Mouse (Mus musculus): ENCODE measurements around the gene Tspan9. TPM values are rescaled to one million over a fixed set of nuclear protein-coding genes. Genes with fewer than 3 reads are reported as not detected.

Gene Tspan9
- polyA plus RNA-seq, 1 experiment from 2014 or later = 177 TPM

DNA sequence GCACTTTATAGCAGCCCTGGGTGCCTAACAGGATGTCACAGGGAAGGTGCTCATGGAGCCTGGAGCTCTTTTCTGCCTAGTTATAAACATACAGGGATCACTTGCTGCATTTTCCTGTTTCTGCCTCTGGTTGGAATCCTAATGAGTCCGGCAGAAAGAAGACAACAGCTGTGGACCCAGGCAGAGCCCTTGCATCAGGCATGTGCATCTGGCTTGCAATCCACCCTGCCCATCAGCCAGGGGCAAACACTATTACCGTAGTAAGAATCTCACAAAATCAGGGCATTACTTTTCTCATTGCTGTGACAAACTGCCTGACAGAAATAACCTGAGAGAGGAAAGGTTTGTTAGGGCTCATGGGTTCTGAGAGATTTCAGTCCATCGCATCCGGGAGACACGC lies 187.2 kb downstream of the Tspan9 start:
- Histone ChIP-seq H3K4me2 (ENCODE audit: low read depth, low read length) (no peak overlapping the region), H3K4me1 (ENCODE audit: control insufficient read depth, insufficient read depth, low read length) (no peaks in the 10 kb centered on the region), H3K27me3 (ENCODE audit: control insufficient read depth, insufficient read depth, low read length) (no peaks in the 10 kb centered on the region), H3K9me3 (replicated peaks; ENCODE audit: control insufficient read depth, low read length) (no peaks in the 10 kb centered on the region), H3K4me3 (replicated peaks; ENCODE audit: low read length) (no peak overlapping the region), H3K36me3 (ENCODE audit: control insufficient read depth, insufficient read depth, low read length) (no peaks in the 10 kb centered on the region), H3K9ac (ENCODE audit: low read length) (no peak overlapping the region), H3K27ac (ENCODE audit: low read length) (no peak overlapping the region)
- ATAC-seq (ENCODE audit: insufficient read depth, low FRiP score) = no peak
- 73% methylated on average over 5 of the region's 5 CpGs for WGBS

DNA sequence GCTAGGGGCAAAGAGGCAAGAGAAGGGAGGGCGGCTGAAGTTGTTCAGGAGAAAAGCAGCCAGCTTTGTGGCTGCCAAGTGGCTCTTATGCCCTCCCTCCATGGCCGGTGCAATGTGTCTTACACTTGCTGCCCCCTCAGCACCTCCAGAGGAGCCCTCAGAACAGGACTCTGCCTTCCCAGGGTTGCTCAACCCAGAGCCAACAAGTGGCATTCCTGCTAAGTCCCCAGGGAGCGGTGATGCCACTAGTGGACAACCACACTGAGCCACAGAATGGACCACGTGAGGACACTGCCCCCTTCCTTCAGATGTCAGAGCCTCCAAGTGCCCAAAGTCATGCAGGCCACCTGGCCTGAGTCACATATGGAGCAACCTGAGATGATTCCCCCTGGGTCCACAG lies 190.3 kb downstream of the Tspan9 start:
- Histone ChIP-seq H3K4me1 (ENCODE audit: control insufficient read depth, insufficient read depth, low read length) (no peaks in the 10 kb centered on the region), H3K9ac (ENCODE audit: low read length) (no peak overlapping the region; the same call in 1 of the 2 replicates), H3K27me3 (ENCODE audit: control insufficient read depth, insufficient read depth, low read length) (no peaks in the 10 kb centered on the region), H3K36me3 (ENCODE audit: control insufficient read depth, insufficient read depth, low read length) (no peaks in the 10 kb centered on the region), H3K4me2 (ENCODE audit: low read depth, low read length) (no peak overlapping the region), H3K9me3 (replicated peaks; ENCODE audit: control insufficient read depth, low read length) (no peaks in the 10 kb centered on the region), H3K4me3 (replicated peaks; ENCODE audit: low read length) (no peak overlapping the region), H3K27ac (ENCODE audit: low read length) (no peak overlapping the region)
- WGBS = 72% methylated on average over 4 of the region's 4 CpGs
- no peak for ATAC-seq (ENCODE audit: insufficient read depth, low FRiP score)

DNA sequence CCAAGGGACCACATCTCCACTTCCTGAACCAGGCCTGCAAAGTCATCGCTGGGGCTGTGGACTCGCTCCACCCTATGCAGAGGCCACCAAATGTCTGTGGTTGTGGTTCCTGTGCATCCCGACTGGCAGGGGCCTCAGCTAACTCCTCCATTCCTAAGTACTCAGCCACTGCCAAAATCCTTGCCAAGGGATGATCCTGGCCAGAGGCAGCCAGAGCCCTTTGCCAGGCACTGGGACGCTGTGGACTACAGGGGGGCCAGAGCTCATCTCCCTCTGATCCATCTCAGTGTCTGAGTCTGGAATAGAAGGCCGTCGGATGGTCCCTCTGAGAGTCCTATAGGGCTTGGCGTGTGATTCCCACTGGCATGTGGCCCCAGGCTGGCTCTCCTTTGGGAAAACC lies 193.5 kb downstream of the Tspan9 start:
- ATAC-seq (ENCODE audit: insufficient read depth, low FRiP score) = no peak
- WGBS = 85% methylated on average over 7 of the region's 7 CpGs
- Histone ChIP-seq H3K27me3 (ENCODE audit: control insufficient read depth, insufficient read depth, low read length) (no peaks in the 10 kb centered on the region), H3K4me1 (ENCODE audit: control insufficient read depth, insufficient read depth, low read length) (no peaks in the 10 kb centered on the region), H3K4me3 (replicated peaks; ENCODE audit: low read length) (no peak overlapping the region), H3K9ac (ENCODE audit: low read length) (no peak overlapping the region), H3K36me3 (ENCODE audit: control insufficient read depth, insufficient read depth, low read length) (no peaks in the 10 kb centered on the region), H3K27ac (ENCODE audit: low read length) (no peak overlapping the region), H3K9me3 (replicated peaks; ENCODE audit: control insufficient read depth, low read length) (no peaks in the 10 kb centered on the region), H3K4me2 (ENCODE audit: low read depth, low read length) (no peak overlapping the region)

DNA sequence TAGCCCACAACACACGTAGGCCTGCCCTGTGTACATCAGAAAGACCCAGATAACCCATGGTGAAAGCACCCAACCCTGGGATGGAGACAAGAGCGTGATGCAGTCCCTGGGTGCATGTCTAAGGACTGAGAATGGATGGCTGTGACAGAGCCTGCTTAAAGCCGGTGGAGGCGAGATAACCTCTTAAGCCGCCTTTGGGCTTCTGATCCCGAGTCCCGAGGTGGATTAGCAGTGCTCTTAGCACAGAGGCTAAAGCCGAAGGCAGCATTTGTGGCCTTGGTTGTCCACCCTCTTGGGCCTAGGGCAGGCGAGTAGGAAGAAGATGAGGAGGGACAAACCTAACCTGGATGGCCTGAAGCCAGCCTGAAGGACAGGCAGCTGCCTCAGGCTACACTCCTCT lies 194.7 kb downstream of the Tspan9 start:
- no peaks in the 10 kb centered on the region for H3K36me3 ChIP-seq (ENCODE audit: control insufficient read depth, insufficient read depth, low read length)
- H3K4me2 ChIP-seq (ENCODE audit: low read depth, low read length) = no peak overlapping the region
- ATAC-seq (ENCODE audit: insufficient read depth, low FRiP score) = no peak
- no peaks in the 10 kb centered on the region for H3K4me1 ChIP-seq (ENCODE audit: control insufficient read depth, insufficient read depth, low read length)
- H3K9ac ChIP-seq (ENCODE audit: low read length) = no peak overlapping the region
- WGBS = 78% methylated on average over 9 of the region's 9 CpGs
- no peak overlapping the region for H3K4me3 ChIP-seq (replicated peaks; ENCODE audit: low read length)
- no peaks in the 10 kb centered on the region for H3K27me3 ChIP-seq (ENCODE audit: control insufficient read depth, insufficient read depth, low read length)
- no peaks in the 10 kb centered on the region for H3K9me3 ChIP-seq (replicated peaks; ENCODE audit: control insufficient read depth, low read length)
- no peak overlapping the region for H3K27ac ChIP-seq (ENCODE audit: low read length)

DNA sequence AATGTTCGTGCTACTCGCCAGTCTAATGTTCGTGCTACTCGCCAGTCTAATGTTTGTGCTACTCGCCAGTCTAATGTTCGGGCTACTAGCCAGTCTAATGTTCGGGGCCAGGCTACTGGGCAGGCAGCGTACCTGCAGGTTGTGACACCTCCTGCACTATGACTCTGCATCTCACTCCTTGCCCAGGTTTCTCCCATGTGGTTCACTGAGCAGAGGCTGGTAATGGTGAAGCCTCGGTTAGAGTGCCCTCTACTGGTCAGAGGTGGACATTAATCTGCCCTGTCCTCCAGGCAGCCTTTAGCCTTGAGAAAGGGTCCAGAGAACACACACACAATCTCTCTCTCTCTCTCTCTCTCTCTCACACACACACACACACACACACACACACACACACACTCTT lies 197.7 kb downstream of the Tspan9 start:
- no peak overlapping the region for H3K27ac ChIP-seq (ENCODE audit: low read length)
- H3K4me1 ChIP-seq (ENCODE audit: control insufficient read depth, insufficient read depth, low read length) = no peaks in the 10 kb centered on the region
- H3K4me3 ChIP-seq (replicated peaks; ENCODE audit: low read length) = no peak overlapping the region
- ATAC-seq (ENCODE audit: insufficient read depth, low FRiP score) = peak; percentile 54; the same call in 1 of the 2 replicates
- H3K36me3 ChIP-seq (ENCODE audit: control insufficient read depth, insufficient read depth, low read length) = no peaks in the 10 kb centered on the region
- H3K4me2 ChIP-seq (ENCODE audit: low read depth, low read length) = no peak overlapping the region
- H3K9me3 ChIP-seq (replicated peaks; ENCODE audit: control insufficient read depth, low read length) = no peaks in the 10 kb centered on the region
- 54% methylated on average over 9 of the region's 9 CpGs for WGBS
- no peak overlapping the region for H3K9ac ChIP-seq (ENCODE audit: low read length)
- no peaks in the 10 kb centered on the region for H3K27me3 ChIP-seq (ENCODE audit: control insufficient read depth, insufficient read depth, low read length)

DNA sequence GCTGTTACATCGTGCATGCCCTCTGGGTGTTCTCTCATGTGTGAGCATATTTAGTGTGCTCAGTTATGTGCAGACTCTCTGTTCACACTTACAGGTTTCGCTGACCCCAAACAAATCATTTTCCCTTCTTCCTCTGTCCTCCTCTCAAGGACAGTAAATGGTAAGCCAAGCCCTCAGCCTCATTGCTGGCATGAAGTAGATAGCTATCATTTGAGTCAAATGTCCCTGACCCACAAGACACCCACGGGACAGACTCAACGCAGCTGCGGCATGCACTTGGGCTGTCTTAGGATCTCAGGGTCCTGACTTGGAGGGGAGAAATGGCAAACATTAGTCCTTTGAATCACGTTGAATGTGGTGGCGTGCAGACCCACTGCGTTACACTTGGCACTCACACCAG lies 201.0 kb downstream of the Tspan9 start:
- H3K36me3 ChIP-seq (ENCODE audit: control insufficient read depth, insufficient read depth, low read length) = no peaks in the 10 kb centered on the region
- no peak overlapping the region for H3K4me2 ChIP-seq (ENCODE audit: low read depth, low read length)
- WGBS = 86% methylated on average over 8 of the region's 8 CpGs
- no peaks in the 10 kb centered on the region for H3K27me3 ChIP-seq (ENCODE audit: control insufficient read depth, insufficient read depth, low read length)
- no peak for ATAC-seq (ENCODE audit: insufficient read depth, low FRiP score)
- H3K9ac ChIP-seq (ENCODE audit: low read length) = no peak overlapping the region
- H3K4me3 ChIP-seq (replicated peaks; ENCODE audit: low read length) = no peak overlapping the region
- no peak overlapping the region for H3K27ac ChIP-seq (ENCODE audit: low read length)
- H3K9me3 ChIP-seq (replicated peaks; ENCODE audit: control insufficient read depth, low read length) = no peaks in the 10 kb centered on the region
- H3K4me1 ChIP-seq (ENCODE audit: control insufficient read depth, insufficient read depth, low read length) = no peaks in the 10 kb centered on the region

DNA sequence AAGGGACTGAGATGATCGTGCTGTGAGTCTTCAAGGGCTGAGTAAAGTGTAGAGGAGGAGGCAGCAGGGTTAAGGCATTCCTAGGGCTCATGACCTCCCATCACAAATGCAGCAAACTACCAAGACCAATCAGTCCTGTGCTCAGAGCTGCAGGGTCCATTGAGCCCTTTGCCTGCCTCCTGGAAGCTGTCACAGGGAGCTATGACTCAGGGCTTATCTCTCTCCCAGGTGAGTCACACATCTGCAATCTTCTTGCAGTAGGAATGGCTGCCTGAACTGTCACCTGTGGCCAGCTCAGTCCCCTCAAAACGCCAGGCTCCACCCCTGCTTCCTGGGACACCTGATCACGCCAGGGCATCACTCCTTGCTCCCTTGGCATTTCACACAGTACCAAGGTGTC lies 208.3 kb downstream of the Tspan9 start:
- Histone ChIP-seq H3K36me3 (ENCODE audit: control insufficient read depth, insufficient read depth, low read length) (no peaks in the 10 kb centered on the region), H3K4me3 (replicated peaks; ENCODE audit: low read length) (no peak overlapping the region), H3K9me3 (replicated peaks; ENCODE audit: control insufficient read depth, low read length) (no peaks in the 10 kb centered on the region), H3K27me3 (ENCODE audit: control insufficient read depth, insufficient read depth, low read length) (no peaks in the 10 kb centered on the region), H3K4me2 (ENCODE audit: low read depth, low read length) (no peak overlapping the region), H3K9ac (ENCODE audit: low read length) (no peak overlapping the region), H3K27ac (ENCODE audit: low read length) (no peak overlapping the region), H3K4me1 (ENCODE audit: control insufficient read depth, insufficient read depth, low read length) (peaks cover 6% of the 10 kb centered on the region; the same call in 1 of the 2 replicates)
- no peak for ATAC-seq (ENCODE audit: insufficient read depth, low FRiP score)
- whole genome bisulfite sequencing = 80% methylated on average over 3 of the region's 3 CpGs

DNA sequence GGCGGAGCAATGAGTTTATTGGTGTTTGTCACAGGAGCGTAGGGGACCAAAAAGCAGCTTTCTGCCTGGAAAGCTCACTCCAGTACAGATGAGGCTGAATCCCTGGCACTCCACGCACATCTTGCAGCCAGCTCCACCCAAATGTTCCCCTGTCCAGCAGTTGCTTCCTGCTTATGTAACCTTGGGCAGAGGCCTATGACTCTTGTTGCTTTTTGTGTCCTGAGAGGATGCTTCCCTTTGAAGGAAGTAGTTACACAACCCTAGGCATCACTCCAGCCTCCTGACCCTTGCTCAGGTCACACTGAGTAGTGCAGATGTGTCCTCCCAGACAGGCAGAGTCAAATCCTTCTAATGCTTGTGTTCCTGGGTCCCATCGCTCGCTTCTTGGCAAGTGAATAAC lies 209.6 kb downstream of the Tspan9 start:
- H3K4me1 ChIP-seq (ENCODE audit: control insufficient read depth, insufficient read depth, low read length) = peaks cover 6% of the 10 kb centered on the region; the same call in 1 of the 2 replicates
- 87% methylated on average over 5 of the region's 5 CpGs for WGBS
- ATAC-seq (ENCODE audit: insufficient read depth, low FRiP score) = no peak
- no peak overlapping the region for H3K9ac ChIP-seq (ENCODE audit: low read length)
- no peak overlapping the region for H3K27ac ChIP-seq (ENCODE audit: low read length)
- H3K36me3 ChIP-seq (ENCODE audit: control insufficient read depth, insufficient read depth, low read length) = no peaks in the 10 kb centered on the region
- H3K4me3 ChIP-seq (replicated peaks; ENCODE audit: low read length) = no peak overlapping the region
- H3K9me3 ChIP-seq (replicated peaks; ENCODE audit: control insufficient read depth, low read length) = no peaks in the 10 kb centered on the region
- no peaks in the 10 kb centered on the region for H3K27me3 ChIP-seq (ENCODE audit: control insufficient read depth, insufficient read depth, low read length)
- no peak overlapping the region for H3K4me2 ChIP-seq (ENCODE audit: low read depth, low read length)

DNA sequence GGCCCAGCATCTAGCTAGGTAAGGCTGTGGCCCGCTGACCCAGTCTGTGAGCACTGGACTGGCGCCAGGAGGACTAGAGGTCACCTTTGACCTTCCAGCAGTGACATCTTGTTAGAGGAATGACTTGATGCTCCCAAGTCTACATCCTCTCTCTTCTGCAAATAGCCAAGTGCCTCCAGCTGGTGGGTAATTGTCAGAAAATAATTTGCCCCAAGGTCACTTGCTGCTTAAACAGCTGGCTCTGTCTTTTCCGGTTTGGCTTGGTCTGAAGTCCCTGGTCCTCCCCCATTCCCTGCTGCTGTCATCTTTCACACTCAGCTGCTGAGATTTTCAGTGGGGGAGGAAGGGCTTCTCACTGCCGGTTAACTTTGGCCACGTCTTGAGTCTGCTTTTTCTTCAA lies 210.7 kb downstream of the Tspan9 start:
- H3K9me3 ChIP-seq (replicated peaks; ENCODE audit: control insufficient read depth, low read length) = no peaks in the 10 kb centered on the region
- WGBS = 31% methylated on average over 5 of the region's 5 CpGs
- no peaks in the 10 kb centered on the region for H3K36me3 ChIP-seq (ENCODE audit: control insufficient read depth, insufficient read depth, low read length)
- ATAC-seq (ENCODE audit: insufficient read depth, low FRiP score) = peak; percentile 37; the same call in 1 of the 2 replicates
- no peak overlapping the region for H3K9ac ChIP-seq (ENCODE audit: low read length)
- no peak overlapping the region for H3K27ac ChIP-seq (ENCODE audit: low read length)
- no peak overlapping the region for H3K4me3 ChIP-seq (replicated peaks; ENCODE audit: low read length)
- H3K27me3 ChIP-seq (ENCODE audit: control insufficient read depth, insufficient read depth, low read length) = no peaks in the 10 kb centered on the region
- no peak overlapping the region for H3K4me2 ChIP-seq (ENCODE audit: low read depth, low read length)
- peaks cover 6% of the 10 kb centered on the region; the same call in 1 of the 2 replicates for H3K4me1 ChIP-seq (ENCODE audit: control insufficient read depth, insufficient read depth, low read length)

DNA sequence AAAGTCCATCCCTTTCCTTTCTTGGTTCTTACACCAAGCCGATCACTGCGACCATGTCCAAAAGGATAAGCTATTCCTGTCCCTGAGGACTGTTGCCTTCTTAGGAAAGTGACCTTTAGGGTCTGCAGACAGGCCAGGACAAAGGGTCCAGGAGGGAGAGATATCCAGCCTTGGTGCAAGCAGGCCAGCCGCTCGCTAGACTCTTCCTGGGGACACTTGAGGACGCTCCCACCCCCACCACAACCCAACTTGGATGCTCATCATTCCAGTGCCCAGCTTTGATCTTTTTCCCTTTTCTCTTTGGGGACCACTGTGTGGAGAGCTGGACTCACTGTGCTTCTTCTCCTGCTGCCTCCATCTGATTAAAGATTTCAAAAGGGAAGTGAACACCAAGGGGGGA lies 214.7 kb downstream of the Tspan9 start:
- Histone ChIP-seq H3K27me3 (ENCODE audit: control insufficient read depth, insufficient read depth, low read length) (no peaks in the 10 kb centered on the region), H3K9me3 (replicated peaks; ENCODE audit: control insufficient read depth, low read length) (no peaks in the 10 kb centered on the region), H3K36me3 (ENCODE audit: control insufficient read depth, insufficient read depth, low read length) (no peaks in the 10 kb centered on the region), H3K4me3 (replicated peaks; ENCODE audit: low read length) (no peak overlapping the region), H3K27ac (ENCODE audit: low read length) (no peak overlapping the region), H3K9ac (ENCODE audit: low read length) (no peak overlapping the region), H3K4me2 (ENCODE audit: low read depth, low read length) (no peak overlapping the region), H3K4me1 (ENCODE audit: control insufficient read depth, insufficient read depth, low read length) (peaks cover 6% of the 10 kb centered on the region; the same call in 1 of the 2 replicates)
- no peak for ATAC-seq (ENCODE audit: insufficient read depth, low FRiP score)
- WGBS = 81% methylated on average over 5 of the region's 5 CpGs
